Mouse (Mus musculus) lung, adult 2 months (tissue): ENCODE results near the gene Lrrc8c. TPM values are rescaled to one million over a fixed set of nuclear protein-coding genes. Genes with fewer than 3 reads are reported as not detected.

Experiments used
- DNase-seq: peaks from one replicate; pipeline ENCODE4 v3.0.0; 2022
- H3K4me1 ChIP-seq: fragments of 200-500 bp; 2 replicates; pipeline ENCODE4 v1.6.1; 2011; ENCODE audit warnings: low read length; ENCODE audit not compliant: control insufficient read depth, insufficient read depth
- H3K4me3 ChIP-seq: fragments of 200-500 bp; replicated peaks from 2 replicates; pipeline ENCODE3; 2011; ENCODE audit warnings: low read depth, mild to moderate bottlenecking, control low read depth, low read length; ENCODE audit errors: extremely low read depth
- CTCF ChIP-seq: fragments of 200-500 bp; IDR thresholded peaks from 2 replicates; pipeline ENCODE4 v1.5.1; 2011; ENCODE audit warnings: mild to moderate bottlenecking, low read length, control low read depth; ENCODE audit not compliant: insufficient read depth
- POLR2A ChIP-seq: fragments of 200-500 bp; IDR thresholded peaks from 2 replicates; pipeline ENCODE4 v1.6.1; 2011; ENCODE audit warnings: low read depth, mild to moderate bottlenecking, control low read depth, low read length, borderline replicate concordance; ENCODE audit errors: extremely low read depth
- WGBS: fragments of 180-500 bp; shearing (Covaris S2); methylation state at CpG from one replicate; pipeline ENCODE4 v1.1.7; 2018; 5-methylcytosine and 5-hydroxymethylcytosine counted together
- polyA plus RNA-seq: library from polyadenylated mRNA; depleted of rRNA; stranded (reverse); fragments of >200 nt; gene quantifications from 2 replicates; pipeline ENCODE4 v1.2.3, GENCODE M21; 2012

The Lrrc8c gene
- polyA plus RNA-seq, 1 experiment: 51.6 TPM

GRCm38 (mm10) chr5:105525004-105525403 lies 5.8 kb downstream of the Lrrc8c start:
- TF ChIP-seq POLR2A (no peak), CTCF (no peak)
- 76% methylated on average over 12 of the region's 12 CpGs for WGBS
- Histone ChIP-seq H3K4me1 (peaks cover 16% of the 10 kb centered on the region), H3K4me3 (no peak overlapping the region)
- no peak for DNase-seq

- WGBS: 75% methylated on average over 4 of the region's 4 CpGs
- Histone ChIP-seq H3K4me1 (peaks cover 20% of the 10 kb centered on the region), H3K4me3 (no peak overlapping the region)
- DNase-seq: no peak
- TF ChIP-seq CTCF (no peak), POLR2A (no peak)
Measured at GRCm38 (mm10) chr5:105526107-105526645, 7.0 kb downstream of the Lrrc8c start.

- Histone ChIP-seq H3K4me3 (no peak overlapping the region), H3K4me1 (peaks cover 23% of the 10 kb centered on the region)
- WGBS: 70% methylated on average over 9 of the region's 9 CpGs
- no peak for DNase-seq
- TF ChIP-seq CTCF (no peak), POLR2A (no peak)
Measured at GRCm38 (mm10) chr5:105526766-105527165, 7.6 kb downstream of the Lrrc8c start.

- no peak for TF ChIP-seq POLR2A
- TF ChIP-seq CTCF: no peak
- Histone ChIP-seq H3K4me1 (peaks cover 23% of the 10 kb centered on the region), H3K4me3 (no peak overlapping the region)
- WGBS: 58% methylated on average over 23 of the region's 23 CpGs
- DNase-seq: no peak
Measured at GRCm38 (mm10) chr5:105527477-105528331, 8.5 kb downstream of the Lrrc8c start.

DNA sequence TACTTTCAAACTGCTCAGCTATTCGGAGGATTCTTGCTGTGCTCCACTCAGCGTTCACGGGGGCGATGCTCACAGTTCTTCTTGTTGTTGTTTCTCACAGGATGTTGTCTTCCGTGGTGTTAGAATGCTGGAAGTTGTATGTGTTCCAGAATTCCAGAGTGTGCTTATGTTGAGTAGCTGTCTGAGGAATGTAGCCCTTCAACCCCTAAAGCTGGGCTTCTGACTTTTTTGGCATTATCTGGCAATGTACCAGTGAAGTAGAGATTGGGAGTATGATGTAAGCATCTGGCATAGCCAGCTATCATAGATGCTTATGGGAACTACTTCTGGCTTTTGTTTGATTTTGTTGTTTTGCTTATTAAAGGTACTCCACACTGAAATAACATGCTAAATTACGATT lies 11.4 kb downstream of the Lrrc8c start:
- Histone ChIP-seq H3K4me1 (peaks cover 17% of the 10 kb centered on the region), H3K4me3 (no peak overlapping the region)
- TF ChIP-seq POLR2A: no peak
- DNase-seq: no peak
- 23% methylated on average over 6 of the region's 6 CpGs for WGBS

DNA sequence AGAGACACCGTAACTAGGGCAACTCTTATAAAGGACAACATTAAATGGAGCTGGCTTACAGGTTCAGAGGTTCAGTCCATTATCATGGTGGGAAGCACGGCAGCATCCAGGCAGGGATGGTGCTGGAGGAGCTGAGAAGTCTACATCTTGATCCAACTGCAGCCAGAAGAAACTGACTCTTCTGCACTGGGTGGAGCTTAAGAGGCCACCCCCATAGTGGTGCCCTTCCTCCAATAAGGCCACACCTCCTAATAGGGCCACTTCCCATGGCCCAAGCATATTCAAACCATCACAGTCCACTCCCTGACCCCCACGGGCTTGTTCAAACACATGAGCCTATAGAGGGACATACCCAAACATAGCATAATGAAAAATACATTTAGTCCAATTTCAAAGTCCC lies 16.0 kb downstream of the Lrrc8c start:
- WGBS: 94% methylated on average over 3 of the region's 3 CpGs
- no peak for DNase-seq
- Histone ChIP-seq H3K4me1 (peaks cover 8% of the 10 kb centered on the region), H3K4me3 (no peak overlapping the region)
- no peak for TF ChIP-seq POLR2A
- no peak for TF ChIP-seq CTCF

- peaks cover 3% of the 10 kb centered on the region; the same call in 1 of the 2 replicates for H3K4me1 ChIP-seq
- no peak for TF ChIP-seq POLR2A
- TF ChIP-seq CTCF: no peak
- no peak overlapping the region for H3K4me3 ChIP-seq
- DNase-seq: no peak
- 96% methylated on average over 2 of the region's 2 CpGs for WGBS
Measured at GRCm38 (mm10) chr5:105536172-105536571, 17.0 kb downstream of the Lrrc8c start.

GRCm38 (mm10) chr5:105537101-105537723 lies 18.0 kb downstream of the Lrrc8c start:
- TF ChIP-seq POLR2A (no peak), CTCF (no peak)
- 87% methylated on average over 11 of the region's 11 CpGs for WGBS
- Histone ChIP-seq H3K4me1 (no peaks in the 10 kb centered on the region; the same call in 1 of the 2 replicates), H3K4me3 (no peak overlapping the region)
- DNase-seq: no peak

- 78% methylated on average over 7 of the region's 7 CpGs for WGBS
- no peak for DNase-seq
- peaks cover 4% of the 10 kb centered on the region; the same call in 1 of the 2 replicates for H3K4me1 ChIP-seq
- H3K4me3 ChIP-seq: no peak overlapping the region
- TF ChIP-seq CTCF (no peak), POLR2A (no peak)
Measured at GRCm38 (mm10) chr5:105541051-105541450, 21.9 kb downstream of the Lrrc8c start.
